Mouse (Mus musculus) left cerebral cortex, postnatal 14 days (tissue): ENCODE results near the gene Megf6. TPM values are rescaled to one million over a fixed set of nuclear protein-coding genes. Genes with fewer than 3 reads are reported as not detected.

Experiments
- DNase-seq, 2 experiments: peaks; one replicate each; pipeline ENCODE4 v3.0.0; 2021 to 2022; ENCODE audit warnings: low spot score in 2 of 2, mixed read lengths in 1 of 2
- intact Hi-C: fragments of 180-260 bp; cut with DNase I; formaldehyde crosslinking; loops from one replicate; pipeline ENCODE4 v1.15.1; 2025
- total RNA-seq, 2 experiments: library from RNA; stranded (reverse); gene quantifications; 2 replicates each; pipeline ENCODE4 v1.2.3; 2021

Gene Megf6
- total RNA-seq, 2 experiments from 2014 or later: 8.4 to 11.2 TPM

DNA sequence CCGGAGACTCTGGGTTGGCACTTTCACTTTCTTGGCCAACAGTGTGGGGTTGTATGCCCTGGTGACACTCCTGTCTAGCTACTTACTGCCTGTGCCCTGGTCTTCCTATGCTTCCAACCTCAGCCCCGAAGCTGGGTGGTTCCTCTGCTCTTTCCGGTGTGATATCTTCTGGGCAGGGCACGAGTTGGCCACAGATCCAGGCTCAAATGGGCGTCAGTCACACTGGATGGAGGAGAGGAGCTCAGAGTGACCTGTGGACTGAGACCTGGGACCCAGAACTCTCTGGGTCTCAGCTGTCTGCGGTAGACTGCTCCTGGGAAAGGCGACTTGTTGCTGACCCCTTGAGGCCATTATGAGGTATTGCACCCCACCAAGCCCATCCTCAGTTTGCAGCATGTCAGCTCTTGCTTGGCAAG lies 130.9 kb downstream of the Megf6 start, which contains the start of gene Arhgef16:
TSS of gene Arhgef16 (minus strand) at position 211 of the 416 bp plus-strand sequence.
- intact Hi-C loops: loop anchor here (5.0 kb wide), 1 partner anchor 139 kb away; the partner anchor contains the start of gene Tprgl
- peak; percentile 45 to 61 for DNase-seq

DNA sequence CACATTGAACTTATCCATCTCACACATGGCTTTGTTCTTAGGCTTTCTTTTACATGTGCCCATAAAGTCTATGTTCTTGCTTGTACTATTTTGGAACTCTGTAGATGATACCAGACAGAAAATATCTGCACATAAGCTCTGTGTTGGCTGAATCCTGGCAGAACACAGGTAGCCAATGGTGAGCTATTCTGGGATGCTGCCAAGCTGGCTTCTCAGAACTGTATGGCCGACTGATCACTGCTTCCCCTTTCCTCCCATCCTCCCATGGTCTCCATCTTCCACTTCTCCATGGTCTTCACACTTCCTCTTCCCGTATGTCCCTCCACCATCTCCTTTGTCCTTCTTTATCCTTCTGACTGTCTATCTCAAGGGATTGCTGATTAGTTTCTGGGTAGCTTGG lies 138.6 kb downstream of the Megf6 start:
- intact Hi-C loops: no loop called here
- no peak for DNase-seq

DNA sequence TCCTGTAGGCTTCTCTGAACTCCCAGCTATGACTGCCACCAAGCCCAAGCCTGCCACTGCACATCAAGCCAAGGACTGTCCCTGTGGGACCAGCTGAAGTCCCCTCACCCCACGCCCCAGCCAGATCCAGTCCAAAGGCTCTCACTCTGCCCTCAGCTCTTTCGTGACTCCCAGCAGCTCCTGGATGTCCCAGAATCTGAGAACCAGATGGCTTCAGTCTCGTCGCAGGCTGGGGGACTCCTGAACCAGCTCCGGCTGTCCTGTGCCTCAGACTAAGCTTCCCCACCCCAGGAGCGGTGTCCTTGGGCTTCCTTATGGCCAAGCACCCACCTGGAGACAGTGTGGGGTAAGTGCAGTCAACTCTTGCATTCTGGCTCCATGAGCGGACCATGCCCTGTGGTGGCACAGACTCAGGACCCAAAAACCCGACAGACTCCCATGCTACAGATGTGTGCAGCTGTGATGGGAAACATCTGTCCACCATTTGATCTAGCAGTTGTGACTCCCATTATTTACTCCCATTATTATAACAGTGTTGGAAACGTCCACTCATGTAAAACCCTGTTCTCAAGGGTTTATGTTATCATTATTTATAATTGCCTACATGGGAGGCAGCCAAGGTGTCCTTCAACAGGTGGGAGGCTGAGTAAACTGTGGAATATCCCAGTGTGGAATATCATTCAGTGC lies 140.2 kb downstream of the Megf6 start:
- intact Hi-C loops: no loop called here
- DNase-seq: no peak

DNA sequence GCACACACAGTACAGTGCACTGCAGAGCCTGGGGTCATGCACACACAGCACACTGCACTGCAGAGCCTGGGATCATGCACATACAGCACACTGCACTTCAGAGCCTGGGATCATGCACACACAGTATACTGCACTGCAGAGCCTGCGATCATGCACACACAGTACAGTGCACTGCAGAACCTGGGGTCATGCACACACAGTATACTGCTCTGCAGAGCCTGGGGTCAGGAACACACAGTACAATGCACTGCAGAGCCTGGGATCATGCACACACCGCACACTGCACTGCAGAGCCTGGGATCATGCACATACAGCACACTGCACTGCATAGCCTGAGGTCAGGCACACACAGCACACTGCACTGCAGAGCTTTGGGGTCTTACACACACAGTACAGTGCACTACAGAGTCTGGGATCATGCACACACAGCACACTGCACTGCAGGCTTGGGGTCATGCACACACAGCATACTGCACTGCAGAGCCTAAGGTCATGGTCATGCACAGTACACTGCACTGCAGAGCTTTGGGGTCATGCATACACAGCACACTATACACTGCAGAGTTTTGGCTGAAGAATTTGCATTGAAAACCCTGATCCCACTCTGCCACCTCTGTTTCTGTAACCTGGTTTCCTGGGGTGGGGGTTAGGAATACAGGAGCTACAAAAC lies 141.7 kb downstream of the Megf6 start:
- DNase-seq: no peak
- intact Hi-C loops: no loop called here

DNA sequence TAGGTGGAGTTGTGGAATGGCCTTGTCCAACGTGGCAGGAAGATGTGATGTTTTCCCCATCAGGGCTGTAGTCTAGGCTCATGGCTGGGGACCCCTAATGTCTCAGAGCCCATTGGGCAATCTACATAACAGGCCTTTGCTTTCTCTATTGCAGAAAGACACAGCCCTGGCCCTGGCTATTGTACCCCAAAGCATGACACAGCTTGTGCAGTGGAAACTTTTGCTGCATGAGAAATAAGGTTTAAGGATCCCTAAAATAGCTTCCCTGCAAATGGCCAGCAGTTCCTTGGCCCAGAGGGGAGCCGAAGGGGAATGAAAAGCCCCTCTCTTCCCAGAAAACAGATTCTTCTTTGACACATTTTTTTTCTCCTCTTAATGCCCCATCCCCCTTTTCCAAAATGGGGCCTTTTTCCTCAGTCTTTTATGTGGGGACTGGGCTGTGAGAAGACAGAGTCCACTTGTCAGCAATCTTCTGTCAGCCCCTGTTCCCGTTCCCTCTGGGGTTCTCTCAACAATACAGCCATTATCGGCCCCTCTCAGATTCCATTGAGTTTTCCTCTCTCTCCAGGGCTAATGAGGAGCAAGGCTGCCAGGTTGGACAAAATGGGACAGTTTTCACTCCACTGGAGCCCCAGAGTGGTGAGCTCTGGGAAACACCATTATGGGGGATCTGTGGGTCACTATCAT lies 142.5 kb downstream of the Megf6 start:
- intact Hi-C loops: no loop called here

DNA sequence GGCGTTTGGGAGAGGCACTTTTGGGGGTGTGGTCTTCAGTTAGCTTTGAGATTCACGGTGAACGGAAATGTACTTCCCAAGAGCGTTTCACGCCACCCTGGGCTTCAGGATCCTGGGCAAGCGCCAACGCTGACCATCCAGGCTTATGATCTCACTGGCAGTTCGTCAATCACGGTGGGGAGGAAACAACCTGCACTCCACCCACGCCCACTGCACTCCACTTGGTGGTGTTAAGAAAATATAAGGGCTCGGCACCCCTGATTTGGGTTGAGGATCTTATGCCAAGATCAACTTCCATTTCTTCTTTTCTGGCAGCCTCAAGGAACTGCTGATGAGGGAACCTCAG lies 143.1 kb downstream of the Megf6 start:
- DNase-seq: no peak
- intact Hi-C loops: no loop called here

More for the DNA sequence above, 142.5 kb downstream of the Megf6 start:
- peak; percentile 28 to 60 for DNase-seq

Other genes starting within 250 kb of the Megf6 start
- gene A430005L14Rik, start 213.5 kb upstream of the Megf6 start, total RNA-seq: 10 to 100 TPM; 22.1 to 23.2 TPM
- gene Dffb, start 195.6 kb upstream of the Megf6 start, total RNA-seq: 10 to 100 TPM; 12.6 to 13.3 TPM
- gene Cep104, start 195.5 kb upstream of the Megf6 start, total RNA-seq: 10 to 100 TPM; 27.3 to 28.8 TPM
- gene Lrrc47, start 159.0 kb upstream of the Megf6 start, total RNA-seq: 10 to 100 TPM; 48.9 to 49.8 TPM
- 1 to 10 TPM; 4.5 to 4.9 TPM for gene Smim1, start 144.5 kb upstream of the Megf6 start, total RNA-seq
- under 1 TPM; 0.26 to 0.32 TPM for gene Ccdc27, start 128.1 kb upstream of the Megf6 start, total RNA-seq
- under 1 TPM; 0.48 to 0.95 TPM for gene Trp73, start 30.5 kb upstream of the Megf6 start, total RNA-seq
- gene Wrap73, start 28.4 kb upstream of the Megf6 start, total RNA-seq: 10 to 100 TPM; 28.1 to 28.7 TPM
- gene Tprgl, start 10.1 kb upstream of the Megf6 start, total RNA-seq: 100 to 1,000 TPM; 144 to 149 TPM
- under 1 TPM; 0.13 to 0.49 TPM for gene Arhgef16, start 130.9 kb downstream of the Megf6 start, total RNA-seq
- not detected for gene B230104I21Rik, start 165.4 kb downstream of the Megf6 start, total RNA-seq